Mouse (Mus musculus) hindbrain, embryonic 11.5 days (tissue): Measurements from ENCODE around the gene Klhl29. TPM values are rescaled to one million over a fixed set of nuclear protein-coding genes. Genes with fewer than 3 reads are reported as not detected.

Source experiments
- ATAC-seq: fragments of 200-750 bp; cut with Nextera tagmentation; 2 replicates; pipeline ENCODE4 v1.8.0; 2017; ENCODE audit warnings: mild to moderate bottlenecking, moderate TSS enrichment, moderate library complexity; ENCODE audit not compliant: low FRiP score
- DNase-seq: peaks from one replicate; pipeline ENCODE4 v3.0.0-alpha.2; 2015; ENCODE audit warnings: low spot score
- H3K27ac ChIP-seq: fragments of 300-500 bp; sonication (generic); 2 replicates; pipeline ENCODE4 v1.5.1; 2014; ENCODE audit warnings: mild to moderate bottlenecking, low read depth, low read length
- H3K27me3 ChIP-seq: fragments of 300-500 bp; sonication (generic); 2 replicates; pipeline ENCODE4 v1.6.1; 2014; ENCODE audit warnings: mild to moderate bottlenecking, low read length, moderate library complexity, mixed read lengths; ENCODE audit not compliant: control insufficient read depth, insufficient read depth
- H3K36me3 ChIP-seq: fragments of 300-500 bp; sonication (generic); 2 replicates; pipeline ENCODE4 v1.6.1; 2014; ENCODE audit warnings: mild to moderate bottlenecking, low read length, moderate library complexity, mixed read lengths; ENCODE audit not compliant: control insufficient read depth, insufficient read depth
- H3K4me1 ChIP-seq: fragments of 300-500 bp; sonication (generic); replicated peaks from 2 replicates; pipeline ENCODE4 v1.6.1; 2014; ENCODE audit warnings: low read length, mixed read lengths; ENCODE audit not compliant: control insufficient read depth, insufficient read depth
- H3K4me2 ChIP-seq: fragments of 300-500 bp; sonication (generic); replicated peaks from 2 replicates; pipeline ENCODE4 v1.6.1; 2014; ENCODE audit warnings: mild to moderate bottlenecking, low read depth, low read length
- H3K4me3 ChIP-seq: fragments of 300-500 bp; sonication (generic); 2 replicates; pipeline ENCODE4 v1.5.1; 2014; ENCODE audit warnings: low read depth, low read length
- H3K9ac ChIP-seq: fragments of 300-500 bp; sonication (generic); 2 replicates; pipeline ENCODE4 v1.6.1; 2014; ENCODE audit warnings: low read depth, low read length
- H3K9me3 ChIP-seq: fragments of 300-500 bp; sonication (generic); 2 replicates; pipeline ENCODE4 v1.6.1; 2016; ENCODE audit warnings: low read length; ENCODE audit not compliant: control insufficient read depth
- WGBS: fragments of 180-500 bp; shearing (Covaris S2); extraction: QIAGEN DNeasy Blood & Tissue Kit; methylation state at CpG from one replicate; pipeline ENCODE4 v1.1.7; 2014; 5-methylcytosine and 5-hydroxymethylcytosine counted together
- polyA plus RNA-seq: library from polyadenylated mRNA; unstranded; fragments of >200 nt; fragmentation: Nextera tagmentation; extraction: Ambion mirVana; gene quantifications from 2 replicates; pipeline ENCODE4 v1.2.1, GENCODE M21; 2014

The Klhl29 gene
- polyA plus RNA-seq, 1 experiment from 2014 or later, result 2.6 TPM

DNA sequence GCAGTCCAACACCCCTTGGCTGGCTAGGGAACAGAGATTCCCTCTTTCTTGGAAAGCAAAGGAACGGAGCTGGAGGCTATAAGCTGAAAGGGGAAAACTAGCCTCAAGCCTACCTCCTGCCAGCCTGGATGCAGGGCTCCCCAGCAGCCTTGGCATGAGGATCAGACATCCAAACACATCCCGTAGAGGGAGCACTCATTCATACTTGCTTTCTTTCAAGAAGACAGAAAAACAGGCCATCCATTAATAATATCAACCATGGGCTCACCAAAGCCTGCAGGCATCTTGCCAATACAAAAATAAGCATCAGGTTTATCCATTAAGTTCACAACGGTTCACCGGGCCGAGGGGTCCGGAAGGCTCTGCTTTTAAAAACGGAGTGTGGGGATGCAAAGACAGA lies 79.1 kb downstream of the Klhl29 start:
- ATAC-seq, result no peak
- Histone ChIP-seq H3K4me2 (no peak overlapping the region), H3K9ac (no peak overlapping the region), H3K36me3 (no peaks in the 10 kb centered on the region), H3K4me1 (no peaks in the 10 kb centered on the region), H3K9me3 (no peaks in the 10 kb centered on the region), H3K27me3 (no peaks in the 10 kb centered on the region; the same call in 1 of the 2 replicates), H3K27ac (no peak overlapping the region), H3K4me3 (no peak overlapping the region)
- no peak for DNase-seq
- WGBS, result 76% methylated on average over 7 of the region's 7 CpGs

DNA sequence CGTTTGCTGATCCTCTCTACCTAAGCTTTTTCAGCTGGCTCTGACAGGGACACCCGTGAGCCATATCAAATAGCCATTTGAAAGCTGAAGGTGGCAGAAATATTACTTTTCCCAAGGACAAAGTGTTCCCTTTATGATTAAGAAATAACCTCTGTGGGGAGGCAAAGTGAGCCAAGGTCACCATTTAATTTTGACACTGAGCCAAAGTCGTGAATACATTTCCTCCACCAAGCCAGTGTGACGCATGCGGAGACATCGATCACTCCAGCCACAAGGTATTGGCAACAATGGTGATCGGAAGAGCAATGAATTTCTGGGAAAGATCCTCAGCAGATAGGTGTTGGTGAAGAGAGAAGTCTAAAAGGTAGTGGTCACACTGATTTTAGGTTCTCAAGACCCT lies 83.2 kb downstream of the Klhl29 start:
- Histone ChIP-seq H3K9ac (no peak overlapping the region), H3K36me3 (no peaks in the 10 kb centered on the region), H3K4me2 (no peak overlapping the region), H3K4me1 (no peaks in the 10 kb centered on the region), H3K27ac (no peak overlapping the region), H3K27me3 (no peaks in the 10 kb centered on the region), H3K4me3 (no peak overlapping the region), H3K9me3 (no peaks in the 10 kb centered on the region)
- DNase-seq (no peak), ATAC-seq (no peak)
- 93% methylated on average over 7 of the region's 7 CpGs for WGBS

DNA sequence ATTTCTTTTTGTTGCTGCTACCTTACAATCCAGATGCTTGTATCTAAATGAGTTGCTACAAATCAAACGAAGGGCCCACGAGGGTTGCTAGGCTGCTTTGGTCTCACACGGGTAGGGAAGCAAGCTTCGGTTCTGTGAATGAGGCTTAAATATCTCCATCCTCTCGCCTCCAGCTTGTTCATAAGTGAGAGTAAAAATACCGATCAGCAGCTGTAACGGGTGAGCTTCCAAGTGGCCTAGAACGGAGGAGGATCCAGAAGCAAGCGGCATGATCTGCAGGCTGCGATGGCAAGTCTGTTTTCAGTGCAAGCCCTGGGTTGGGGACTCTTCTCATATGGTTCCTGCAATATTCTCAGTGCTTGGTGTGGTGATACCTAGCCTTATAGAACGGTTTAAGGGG lies 89.9 kb downstream of the Klhl29 start:
- ATAC-seq (no peak), DNase-seq (no peak)
- Histone ChIP-seq H3K27ac (no peak overlapping the region), H3K9ac (no peak overlapping the region), H3K27me3 (no peaks in the 10 kb centered on the region), H3K36me3 (no peaks in the 10 kb centered on the region), H3K4me3 (no peak overlapping the region), H3K9me3 (no peaks in the 10 kb centered on the region), H3K4me2 (no peak overlapping the region), H3K4me1 (no peaks in the 10 kb centered on the region)
- WGBS, result 90% methylated on average over 11 of the region's 11 CpGs

DNA sequence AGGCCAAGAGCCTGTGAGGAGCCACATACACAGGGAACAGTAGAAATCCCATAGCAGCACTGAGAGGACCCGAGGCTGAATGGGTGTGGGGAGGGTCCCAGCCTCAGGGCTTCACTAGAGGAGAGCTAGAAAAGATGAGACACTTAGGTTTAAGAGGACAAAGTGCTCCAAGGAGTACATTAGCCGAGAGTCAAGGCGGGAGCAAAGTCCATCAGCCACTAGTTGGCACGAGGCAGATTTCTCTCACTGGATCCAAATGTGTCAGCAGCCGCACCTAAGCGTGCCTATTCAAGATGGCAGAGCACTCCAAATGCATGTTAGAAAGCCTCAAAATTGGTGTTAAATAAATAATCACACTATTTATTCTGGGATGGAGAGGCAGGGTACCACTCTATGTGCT lies 90.5 kb downstream of the Klhl29 start:
- Histone ChIP-seq H3K9ac (no peak overlapping the region), H3K9me3 (no peaks in the 10 kb centered on the region), H3K36me3 (no peaks in the 10 kb centered on the region), H3K4me1 (no peaks in the 10 kb centered on the region), H3K4me3 (no peak overlapping the region), H3K27me3 (no peaks in the 10 kb centered on the region), H3K27ac (no peak overlapping the region), H3K4me2 (no peak overlapping the region)
- 93% methylated on average over 6 of the region's 6 CpGs for WGBS
- ATAC-seq (no peak), DNase-seq (no peak)

DNA sequence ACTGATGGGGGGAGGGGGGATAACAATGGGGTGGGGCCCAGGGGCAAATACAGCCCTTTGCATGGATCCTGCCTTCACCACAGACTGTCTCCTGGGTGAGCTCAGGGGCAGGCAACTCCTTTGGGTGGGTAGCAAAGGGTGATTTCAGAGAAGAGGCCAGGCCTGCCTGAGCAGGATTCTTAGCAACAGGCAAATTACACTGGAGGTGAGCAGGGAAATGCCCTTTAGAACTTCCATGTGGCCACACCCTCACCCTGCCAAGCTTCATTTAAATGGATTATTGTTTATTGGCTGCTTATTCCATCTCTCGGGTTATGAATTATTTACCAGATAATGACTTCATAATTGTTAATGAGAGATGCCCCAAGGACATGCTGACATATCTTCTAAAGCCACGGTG lies 91.8 kb downstream of the Klhl29 start:
- Histone ChIP-seq H3K4me3 (no peak overlapping the region), H3K9ac (no peak overlapping the region), H3K27ac (no peak overlapping the region), H3K36me3 (no peaks in the 10 kb centered on the region), H3K27me3 (no peaks in the 10 kb centered on the region), H3K4me2 (no peak overlapping the region), H3K9me3 (no peaks in the 10 kb centered on the region), H3K4me1 (no peaks in the 10 kb centered on the region)
- DNase-seq (no peak), ATAC-seq (no peak)
- 72% methylated on average over 2 of the region's 2 CpGs for WGBS

DNA sequence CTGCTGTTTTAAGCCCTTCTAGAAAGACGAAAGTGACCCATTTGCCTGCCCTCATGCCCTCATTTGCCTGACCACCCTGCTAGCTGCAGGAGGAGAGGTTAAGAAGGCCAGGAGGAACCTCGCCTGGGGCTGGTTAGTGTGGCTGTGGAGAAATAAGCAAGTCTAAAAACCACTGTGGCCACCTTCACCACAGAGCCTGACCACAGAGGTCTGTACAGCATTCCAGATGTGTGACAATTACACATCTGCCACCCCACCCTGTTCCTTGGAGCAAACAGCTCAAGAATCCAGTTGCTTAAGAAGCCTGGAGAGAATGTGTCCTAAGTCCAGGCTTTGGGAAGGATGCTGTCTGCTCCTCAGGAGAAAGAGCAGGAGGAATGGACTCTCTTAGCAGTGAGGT lies 92.9 kb downstream of the Klhl29 start:
- Histone ChIP-seq H3K4me2 (no peak overlapping the region), H3K9ac (no peak overlapping the region), H3K4me1 (no peaks in the 10 kb centered on the region), H3K27me3 (no peaks in the 10 kb centered on the region), H3K4me3 (no peak overlapping the region), H3K36me3 (no peaks in the 10 kb centered on the region), H3K9me3 (no peaks in the 10 kb centered on the region), H3K27ac (no peak overlapping the region)
- WGBS, result 69% methylated on average over 2 of the region's 2 CpGs
- DNase-seq (no peak), ATAC-seq (no peak)

DNA sequence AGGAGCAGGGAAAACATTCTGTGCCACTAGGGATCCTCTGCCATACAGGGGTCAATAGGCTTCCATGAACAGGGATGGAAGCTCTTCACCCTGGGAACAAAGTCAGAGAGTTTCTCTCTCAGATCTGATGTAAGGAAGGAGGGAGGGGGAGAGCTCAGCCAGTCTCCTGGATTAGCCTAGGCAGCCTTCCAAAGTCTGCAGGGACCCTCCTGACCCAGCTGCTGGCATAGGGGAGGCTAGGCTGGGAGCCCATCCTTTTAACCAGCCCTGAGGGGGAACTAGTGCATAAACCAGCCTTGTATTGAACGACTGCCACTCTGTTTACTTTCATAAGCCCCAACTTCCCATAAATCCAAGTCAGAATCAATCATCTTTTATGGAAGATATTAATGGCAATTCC lies 95.6 kb downstream of the Klhl29 start:
- 58% methylated on average over 1 of the region's 1 CpGs for WGBS
- H3K4me3 ChIP-seq, result no peak overlapping the region
- no peak overlapping the region for H3K4me2 ChIP-seq
- DNase-seq, result no peak
- H3K4me1 ChIP-seq, result no peaks in the 10 kb centered on the region
- no peak overlapping the region for H3K27ac ChIP-seq
- no peaks in the 10 kb centered on the region for H3K27me3 ChIP-seq
- H3K9me3 ChIP-seq, result no peaks in the 10 kb centered on the region
- H3K9ac ChIP-seq, result no peak overlapping the region
- ATAC-seq, result no peak
- no peaks in the 10 kb centered on the region for H3K36me3 ChIP-seq

DNA sequence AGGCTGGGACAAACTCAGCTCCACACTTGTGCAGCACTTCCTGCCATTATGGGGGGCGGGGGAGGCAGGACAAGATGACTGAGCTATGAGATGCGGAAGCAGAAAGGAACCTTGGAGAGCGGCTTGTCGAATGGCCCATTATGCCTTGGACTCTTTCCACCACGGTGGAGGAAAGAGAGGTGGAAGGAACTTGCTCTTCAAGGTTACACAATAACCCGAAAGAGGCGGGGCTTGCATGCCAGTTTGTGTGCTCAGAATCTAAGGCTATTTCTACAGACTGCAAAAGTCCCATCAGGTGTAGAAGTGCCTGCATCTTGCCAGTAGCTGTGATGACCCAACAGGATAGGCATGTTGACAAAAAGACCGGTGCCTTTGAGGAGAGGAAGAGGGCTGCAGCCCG lies 98.5 kb downstream of the Klhl29 start:
- DNase-seq, result no peak
- Histone ChIP-seq H3K36me3 (no peaks in the 10 kb centered on the region), H3K4me1 (no peaks in the 10 kb centered on the region), H3K4me3 (no peak overlapping the region), H3K27me3 (no peaks in the 10 kb centered on the region), H3K9me3 (no peaks in the 10 kb centered on the region), H3K9ac (no peak overlapping the region), H3K4me2 (no peak overlapping the region), H3K27ac (no peak overlapping the region)
- no peak for ATAC-seq
- 88% methylated on average over 9 of the region's 9 CpGs for WGBS

DNA sequence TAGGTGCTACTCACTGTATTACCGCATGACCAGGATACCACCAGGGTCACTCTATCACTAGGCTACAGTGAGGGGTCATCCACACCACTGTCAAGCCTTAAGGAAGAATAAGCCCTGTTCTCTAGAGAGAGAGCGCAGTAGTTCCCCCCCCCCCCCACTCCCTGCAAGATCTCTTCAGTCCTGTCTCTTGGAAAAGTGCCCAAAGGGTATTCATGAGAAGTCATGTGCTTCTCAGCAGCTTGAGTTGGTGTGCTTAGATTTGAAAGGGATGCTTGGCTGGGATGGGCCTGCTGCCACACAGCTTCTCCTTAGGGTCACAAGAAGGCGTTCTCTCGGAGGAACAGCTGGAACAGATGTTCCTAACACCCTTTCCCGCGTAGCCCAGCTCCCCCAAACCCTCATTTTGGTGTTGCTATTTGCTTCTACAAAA lies 100.0 kb downstream of the Klhl29 start:
- H3K27ac ChIP-seq, result no peak overlapping the region

More for the DNA sequence above, 100.0 kb downstream of the Klhl29 start:
- Histone ChIP-seq H3K9ac (no peak overlapping the region), H3K36me3 (no peaks in the 10 kb centered on the region), H3K9me3 (no peaks in the 10 kb centered on the region), H3K4me1 (no peaks in the 10 kb centered on the region), H3K4me2 (no peak overlapping the region), H3K4me3 (no peak overlapping the region), H3K27me3 (no peaks in the 10 kb centered on the region)
- DNase-seq, result no peak
- ATAC-seq, result no peak; the same call in 1 of the 2 replicates
- 70% methylated on average over 6 of the region's 6 CpGs for WGBS
